Mouse (Mus musculus): ENCODE measurements around the gene Dusp3. TPM values are rescaled to one million over a fixed set of nuclear protein-coding genes. Genes with fewer than 3 reads are reported as not detected.

Gene Dusp3
- polyA plus RNA-seq, 1 experiment from 2014 or later = 11.4 TPM

GRCm38 (mm10) chr11:101980603-101981157 is 6.1 kb downstream of the Dusp3 start:
- H3K9me3 ChIP-seq (ENCODE audit: control insufficient read depth, low read length) = no peaks in the 10 kb centered on the region
- no peaks in the 10 kb centered on the region for H3K4me1 ChIP-seq (replicated peaks; ENCODE audit: control insufficient read depth, insufficient read depth, low read length)
- ATAC-seq (ENCODE audit: low FRiP score) = no peak
- no peaks in the 10 kb centered on the region for H3K36me3 ChIP-seq (ENCODE audit: control insufficient read depth, insufficient read depth, low read length)
- H3K9ac ChIP-seq (ENCODE audit: low read depth, low read length) = 0 out of 2 replicates have a peak overlapping the region, but pooled peaks have one; percentile 11
- H3K4me2 ChIP-seq (replicated peaks; ENCODE audit: low read depth, low read length) = no peak overlapping the region
- no peaks in the 10 kb centered on the region; the same call in 1 of the 2 replicates for H3K27me3 ChIP-seq (ENCODE audit: control insufficient read depth, insufficient read depth, low read length)
- H3K27ac ChIP-seq (ENCODE audit: low read depth, low read length) = no peak overlapping the region
- H3K4me3 ChIP-seq (ENCODE audit: low read depth, low read length) = no peak overlapping the region
- 72% methylated on average over 9 of the region's 9 CpGs for WGBS
- no peak for DNase-seq (ENCODE audit: low spot score)

DNA sequence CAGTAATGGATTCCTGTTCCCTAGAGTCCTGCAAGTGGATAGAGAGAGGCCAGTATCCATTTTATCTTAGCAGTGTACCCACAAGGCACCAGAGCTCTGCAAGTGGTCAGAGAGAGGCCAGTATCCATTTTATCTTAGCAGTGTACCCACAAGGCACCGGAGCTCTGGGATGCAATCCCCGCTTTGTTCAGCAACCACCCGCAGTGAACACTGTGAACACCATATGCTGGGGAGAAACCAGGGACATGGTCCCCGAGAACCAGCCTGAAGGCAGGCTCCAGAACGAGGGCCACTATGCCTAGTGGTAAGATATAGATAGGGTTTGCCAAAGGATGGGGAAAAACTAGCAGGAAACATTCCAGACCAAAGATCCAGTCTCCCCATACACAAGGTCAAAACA is 7.7 kb downstream of the Dusp3 start:
- H3K9ac ChIP-seq (ENCODE audit: low read depth, low read length) = no peak overlapping the region
- no peaks in the 10 kb centered on the region for H3K27me3 ChIP-seq (ENCODE audit: control insufficient read depth, insufficient read depth, low read length)
- H3K4me2 ChIP-seq (replicated peaks; ENCODE audit: low read depth, low read length) = no peak overlapping the region
- no peaks in the 10 kb centered on the region for H3K4me1 ChIP-seq (replicated peaks; ENCODE audit: control insufficient read depth, insufficient read depth, low read length)
- DNase-seq (ENCODE audit: low spot score) (no peak), ATAC-seq (ENCODE audit: low FRiP score) (no peak)
- 81% methylated on average over 5 of the region's 5 CpGs for WGBS
- H3K9me3 ChIP-seq (ENCODE audit: control insufficient read depth, low read length) = no peaks in the 10 kb centered on the region
- H3K36me3 ChIP-seq (ENCODE audit: control insufficient read depth, insufficient read depth, low read length) = no peaks in the 10 kb centered on the region
- no peak overlapping the region for H3K27ac ChIP-seq (ENCODE audit: low read depth, low read length)
- no peak overlapping the region for H3K4me3 ChIP-seq (ENCODE audit: low read depth, low read length)

DNA sequence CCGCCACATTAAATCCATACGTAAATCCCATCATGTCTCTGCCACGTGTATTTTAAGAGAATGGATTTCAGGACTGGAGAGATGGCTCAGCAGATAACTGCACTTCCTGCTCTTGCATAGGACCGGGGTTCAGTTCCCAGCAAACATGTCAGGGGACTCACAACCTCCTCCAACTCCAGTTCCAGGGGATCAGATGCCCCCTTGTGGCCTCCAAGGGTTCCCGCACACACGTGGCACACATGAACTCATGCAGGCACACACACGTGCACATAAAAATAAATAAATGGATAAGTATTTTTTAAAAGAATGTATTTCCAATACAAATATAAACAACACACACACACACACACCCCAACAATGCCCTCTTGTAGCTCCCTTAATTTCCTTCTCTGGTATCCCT is 9.9 kb downstream of the Dusp3 start:
- H3K27me3 ChIP-seq (ENCODE audit: control insufficient read depth, insufficient read depth, low read length) = no peaks in the 10 kb centered on the region
- H3K4me1 ChIP-seq (replicated peaks; ENCODE audit: control insufficient read depth, insufficient read depth, low read length) = no peaks in the 10 kb centered on the region
- H3K4me2 ChIP-seq (replicated peaks; ENCODE audit: low read depth, low read length) = no peak overlapping the region
- H3K36me3 ChIP-seq (ENCODE audit: control insufficient read depth, insufficient read depth, low read length) = no peaks in the 10 kb centered on the region
- H3K9me3 ChIP-seq (ENCODE audit: control insufficient read depth, low read length) = no peaks in the 10 kb centered on the region
- no peak overlapping the region for H3K9ac ChIP-seq (ENCODE audit: low read depth, low read length)
- H3K4me3 ChIP-seq (ENCODE audit: low read depth, low read length) = no peak overlapping the region
- DNase-seq (ENCODE audit: low spot score) (no peak), ATAC-seq (ENCODE audit: low FRiP score) (no peak)
- H3K27ac ChIP-seq (ENCODE audit: low read depth, low read length) = no peak overlapping the region
- 95% methylated on average over 7 of the region's 7 CpGs for WGBS

DNA sequence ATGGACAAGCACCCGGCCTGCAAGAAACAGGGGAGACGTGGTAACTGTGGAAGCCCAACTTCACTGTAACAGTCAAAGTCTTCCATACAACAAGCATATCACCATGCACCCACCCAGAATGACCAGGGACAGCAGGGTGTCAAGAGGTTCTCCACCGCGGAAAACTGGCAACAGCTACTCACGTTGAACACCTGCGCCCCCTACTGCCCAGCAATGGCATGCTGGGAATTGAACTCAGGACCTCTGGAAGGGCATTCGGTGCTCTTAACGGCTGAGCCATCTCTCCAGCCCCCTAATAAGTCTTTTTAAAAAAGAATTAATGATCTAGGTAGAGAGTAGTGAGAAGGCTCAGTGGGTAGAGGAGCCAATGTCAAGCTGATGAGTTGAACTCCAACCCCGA is 11.9 kb downstream of the Dusp3 start:
- no peak for ATAC-seq (ENCODE audit: low FRiP score)
- no peaks in the 10 kb centered on the region for H3K4me1 ChIP-seq (replicated peaks; ENCODE audit: control insufficient read depth, insufficient read depth, low read length)
- H3K27ac ChIP-seq (ENCODE audit: low read depth, low read length) = no peak overlapping the region
- 48% methylated on average over 9 of the region's 9 CpGs for WGBS
- no peak for DNase-seq (ENCODE audit: low spot score)
- no peaks in the 10 kb centered on the region for H3K36me3 ChIP-seq (ENCODE audit: control insufficient read depth, insufficient read depth, low read length)
- H3K27me3 ChIP-seq (ENCODE audit: control insufficient read depth, insufficient read depth, low read length) = no peaks in the 10 kb centered on the region
- H3K4me3 ChIP-seq (ENCODE audit: low read depth, low read length) = no peak overlapping the region
- H3K4me2 ChIP-seq (replicated peaks; ENCODE audit: low read depth, low read length) = no peak overlapping the region
- H3K9ac ChIP-seq (ENCODE audit: low read depth, low read length) = no peak overlapping the region
- no peaks in the 10 kb centered on the region for H3K9me3 ChIP-seq (ENCODE audit: control insufficient read depth, low read length)

GRCm38 (mm10) chr11:101974181-101974580 is 12.6 kb downstream of the Dusp3 start:
- 45% methylated on average over 6 of the region's 6 CpGs for WGBS

DNA sequence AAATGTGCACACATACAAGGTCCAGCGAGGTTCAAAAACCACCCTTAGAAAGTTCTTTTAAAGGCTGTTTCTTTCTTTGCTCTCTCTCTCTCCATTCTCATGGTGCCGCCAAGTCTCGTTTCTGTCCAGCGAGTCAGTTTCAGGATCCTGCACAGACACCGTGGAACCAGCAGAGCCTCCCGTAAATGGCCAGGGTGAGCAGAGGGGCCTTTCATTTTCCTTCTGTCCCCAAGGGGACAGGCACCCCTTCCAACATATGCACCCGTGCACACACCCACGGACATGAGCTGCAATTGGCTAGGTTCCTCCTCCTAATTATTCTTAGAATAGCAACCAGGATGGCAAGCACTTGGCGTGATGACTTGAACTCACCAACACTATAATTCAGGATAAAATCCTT is 13.3 kb downstream of the Dusp3 start:
- no peaks in the 10 kb centered on the region for H3K27me3 ChIP-seq (ENCODE audit: control insufficient read depth, insufficient read depth, low read length)
- ATAC-seq (ENCODE audit: low FRiP score) (no peak), DNase-seq (ENCODE audit: low spot score) (no peak)
- no peaks in the 10 kb centered on the region for H3K4me1 ChIP-seq (replicated peaks; ENCODE audit: control insufficient read depth, insufficient read depth, low read length)
- no peak overlapping the region for H3K27ac ChIP-seq (ENCODE audit: low read depth, low read length)
- no peak overlapping the region for H3K4me2 ChIP-seq (replicated peaks; ENCODE audit: low read depth, low read length)
- no peaks in the 10 kb centered on the region for H3K36me3 ChIP-seq (ENCODE audit: control insufficient read depth, insufficient read depth, low read length)
- no peak overlapping the region for H3K4me3 ChIP-seq (ENCODE audit: low read depth, low read length)
- H3K9ac ChIP-seq (ENCODE audit: low read depth, low read length) = no peak overlapping the region
- H3K9me3 ChIP-seq (ENCODE audit: control insufficient read depth, low read length) = no peaks in the 10 kb centered on the region
- 87% methylated on average over 9 of the region's 9 CpGs for WGBS

More at GRCm38 (mm10) chr11:101974181-101974580, 12.6 kb downstream of the Dusp3 start:
- DNase-seq (ENCODE audit: low spot score) = no peak
- Histone ChIP-seq H3K27me3 (ENCODE audit: control insufficient read depth, insufficient read depth, low read length) (no peaks in the 10 kb centered on the region), H3K4me2 (replicated peaks; ENCODE audit: low read depth, low read length) (no peak overlapping the region), H3K27ac (ENCODE audit: low read depth, low read length) (no peak overlapping the region), H3K4me3 (ENCODE audit: low read depth, low read length) (no peak overlapping the region), H3K9me3 (ENCODE audit: control insufficient read depth, low read length) (no peaks in the 10 kb centered on the region), H3K9ac (ENCODE audit: low read depth, low read length) (no peak overlapping the region), H3K4me1 (replicated peaks; ENCODE audit: control insufficient read depth, insufficient read depth, low read length) (no peaks in the 10 kb centered on the region), H3K36me3 (ENCODE audit: control insufficient read depth, insufficient read depth, low read length) (no peaks in the 10 kb centered on the region)
- no peak for ATAC-seq (ENCODE audit: low FRiP score)

DNA sequence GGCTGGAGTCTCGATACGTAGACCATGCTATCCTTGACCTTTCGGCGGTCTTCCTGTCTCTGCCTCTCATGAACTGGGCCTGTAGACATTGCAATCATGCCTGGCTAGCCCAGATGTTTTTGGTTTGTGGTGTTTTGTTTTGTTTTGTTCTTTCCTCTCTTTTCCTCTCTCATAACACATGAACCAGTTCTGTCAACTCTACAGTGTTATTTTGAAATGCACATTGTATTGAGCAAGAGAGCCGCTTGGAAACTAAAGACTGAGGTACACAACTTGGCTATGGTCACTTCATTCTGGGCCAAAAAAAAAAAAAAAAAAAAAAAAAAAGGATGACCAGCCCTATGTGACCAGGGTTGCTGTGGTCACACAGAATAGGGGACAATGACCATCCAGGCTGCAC is 14.2 kb downstream of the Dusp3 start:
- Histone ChIP-seq H3K27ac (ENCODE audit: low read depth, low read length) (no peak overlapping the region), H3K9ac (ENCODE audit: low read depth, low read length) (no peak overlapping the region), H3K4me1 (replicated peaks; ENCODE audit: control insufficient read depth, insufficient read depth, low read length) (no peaks in the 10 kb centered on the region), H3K36me3 (ENCODE audit: control insufficient read depth, insufficient read depth, low read length) (no peaks in the 10 kb centered on the region), H3K9me3 (ENCODE audit: control insufficient read depth, low read length) (no peaks in the 10 kb centered on the region), H3K4me3 (ENCODE audit: low read depth, low read length) (no peak overlapping the region), H3K27me3 (ENCODE audit: control insufficient read depth, insufficient read depth, low read length) (no peaks in the 10 kb centered on the region), H3K4me2 (replicated peaks; ENCODE audit: low read depth, low read length) (no peak overlapping the region)
- DNase-seq (ENCODE audit: low spot score) (no peak), ATAC-seq (ENCODE audit: low FRiP score) (no peak)
- WGBS = 93% methylated on average over 5 of the region's 5 CpGs

GRCm38 (mm10) chr11:101972097-101972496 is 14.7 kb downstream of the Dusp3 start:
- no peak overlapping the region for H3K9ac ChIP-seq (ENCODE audit: low read depth, low read length)
- no peaks in the 10 kb centered on the region for H3K36me3 ChIP-seq (ENCODE audit: control insufficient read depth, insufficient read depth, low read length)
- H3K4me2 ChIP-seq (replicated peaks; ENCODE audit: low read depth, low read length) = no peak overlapping the region
- no peak overlapping the region for H3K4me3 ChIP-seq (ENCODE audit: low read depth, low read length)
- H3K27ac ChIP-seq (ENCODE audit: low read depth, low read length) = no peak overlapping the region
- H3K27me3 ChIP-seq (ENCODE audit: control insufficient read depth, insufficient read depth, low read length) = no peaks in the 10 kb centered on the region
- no peak for ATAC-seq (ENCODE audit: low FRiP score)
- 79% methylated on average over 3 of the region's 3 CpGs for WGBS
- no peaks in the 10 kb centered on the region for H3K9me3 ChIP-seq (ENCODE audit: control insufficient read depth, low read length)
- DNase-seq (ENCODE audit: low spot score) = no peak
- H3K4me1 ChIP-seq (replicated peaks; ENCODE audit: control insufficient read depth, insufficient read depth, low read length) = 0 out of 2 replicates have a peak, but pooled peaks cover 1% of the 10 kb centered on the region

DNA sequence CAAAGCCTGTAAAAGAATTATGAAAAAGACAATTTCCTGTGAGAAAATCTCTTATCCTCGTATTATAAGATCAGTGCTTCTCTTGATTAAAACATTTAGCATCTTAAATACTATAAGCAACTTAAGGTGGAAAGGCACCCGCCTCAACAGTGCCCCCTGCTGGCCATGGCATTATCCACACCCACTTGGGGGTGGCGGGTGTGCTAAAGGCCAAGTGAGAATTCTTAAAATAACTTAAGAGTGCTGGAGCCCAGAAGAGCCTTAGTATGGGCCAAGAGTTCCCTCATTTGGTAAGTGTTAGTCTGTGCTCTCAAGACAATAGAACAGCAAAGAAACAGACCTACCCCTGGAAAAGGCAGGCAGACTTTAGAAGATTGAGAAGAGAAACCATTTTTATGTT is 15.4 kb downstream of the Dusp3 start:
- Histone ChIP-seq H3K27ac (ENCODE audit: low read depth, low read length) (no peak overlapping the region), H3K27me3 (ENCODE audit: control insufficient read depth, insufficient read depth, low read length) (peaks cover 5% of the 10 kb centered on the region), H3K9me3 (ENCODE audit: control insufficient read depth, low read length) (no peaks in the 10 kb centered on the region), H3K4me3 (ENCODE audit: low read depth, low read length) (no peak overlapping the region), H3K4me2 (replicated peaks; ENCODE audit: low read depth, low read length) (no peak overlapping the region), H3K36me3 (ENCODE audit: control insufficient read depth, insufficient read depth, low read length) (no peaks in the 10 kb centered on the region), H3K9ac (ENCODE audit: low read depth, low read length) (no peak overlapping the region), H3K4me1 (replicated peaks; ENCODE audit: control insufficient read depth, insufficient read depth, low read length) (0 out of 2 replicates have a peak, but pooled peaks cover 5% of the 10 kb centered on the region)
- WGBS = 46% methylated on average over 3 of the region's 3 CpGs
- ATAC-seq (ENCODE audit: low FRiP score) (no peak), DNase-seq (ENCODE audit: low spot score) (no peak)

All from hindbrain, embryonic 11.5 days (tissue).